Mouse (Mus musculus) heart, postnatal 0 days (tissue): ENCODE data around the gene Lsm12. TPM values are rescaled to one million over a fixed set of nuclear protein-coding genes. Genes with fewer than 3 reads are reported as not detected.

Experiments used
- ATAC-seq: fragments of 200-750 bp; cut with Nextera tagmentation; 2 replicates; pipeline ENCODE4 v1.8.0; 2017; ENCODE audit warnings: low read depth, moderate number of reproducible peaks, moderate library complexity; ENCODE audit not compliant: insufficient read depth
- DNase-seq: peaks from one replicate; pipeline ENCODE4 v3.0.0-alpha.2; 2016; ENCODE audit warnings: low spot score
- H3K27ac ChIP-seq: fragments of 300-500 bp; sonication (generic); 2 replicates; pipeline ENCODE4 v1.5.1; 2014; ENCODE audit warnings: low read depth, mild to moderate bottlenecking
- H3K27me3 ChIP-seq: fragments of 300-500 bp; sonication (generic); 2 replicates; pipeline ENCODE4 v1.6.1; 2014; ENCODE audit warnings: low read length, mixed read lengths; ENCODE audit not compliant: control insufficient read depth, insufficient read depth
- H3K36me3 ChIP-seq: fragments of 300-500 bp; sonication (generic); replicated peaks from 2 replicates; pipeline ENCODE4 v1.6.1; 2014; ENCODE audit warnings: low read length, mixed read lengths; ENCODE audit not compliant: control insufficient read depth, insufficient read depth
- H3K4me1 ChIP-seq: fragments of 300-500 bp; sonication (generic); 2 replicates; pipeline ENCODE4 v1.6.1; 2014; ENCODE audit warnings: antibody characterized with exemption; ENCODE audit not compliant: control insufficient read depth, insufficient read depth
- H3K4me2 ChIP-seq: fragments of 300-500 bp; sonication (generic); 2 replicates; pipeline ENCODE4 v1.6.1; 2014; ENCODE audit warnings: low read depth, mild to moderate bottlenecking, low read length, moderate library complexity
- H3K4me3 ChIP-seq: fragments of 300-500 bp; sonication (generic); 2 replicates; pipeline ENCODE4 v1.5.1; 2014; ENCODE audit warnings: low read depth, low read length
- H3K9ac ChIP-seq: fragments of 300-500 bp; sonication (generic); replicated peaks from 2 replicates; pipeline ENCODE4 v1.6.1; 2014; ENCODE audit warnings: low read depth, low read length, mixed read lengths
- H3K9me3 ChIP-seq: fragments of 300-500 bp; sonication (generic); replicated peaks from 2 replicates; pipeline ENCODE4 v1.6.1; 2016; ENCODE audit warnings: low read length; ENCODE audit not compliant: control insufficient read depth
- CTCF ChIP-seq: IDR thresholded peaks from 2 replicates; pipeline ENCODE4 v1.5.1; 2016; ENCODE audit warnings: antibody characterized with exemption, control low read depth, low read depth
- EP300 ChIP-seq: IDR thresholded peaks from 2 replicates; pipeline ENCODE4 v1.6.1; 2016; ENCODE audit warnings: antibody characterized with exemption, low read depth
- WGBS: fragments of 180-500 bp; shearing (Covaris S2); extraction: QIAGEN DNeasy Blood & Tissue Kit; methylation state at CpG from one replicate; pipeline ENCODE4 v1.1.7; 2014; 5-methylcytosine and 5-hydroxymethylcytosine counted together
- polyA plus RNA-seq: library from polyadenylated mRNA; unstranded; fragments of >200 nt; fragmentation: Nextera tagmentation; extraction: Ambion mirVana; gene quantifications from 2 replicates; pipeline ENCODE4 v1.2.1, GENCODE M21; 2015
- total RNA-seq: library from RNA; depleted of rRNA; stranded (reverse); fragments of >200 nt; gene quantifications from 2 replicates; pipeline ENCODE4 v1.2.3, GENCODE M21; 2014; ENCODE audit warnings: low replicate concordance

Gene Lsm12
- total and polyA plus RNA-seq, 2 experiments from 2014 or later = 36.0 to 92.7 TPM

- no peak overlapping the region for H3K9ac ChIP-seq
- H3K4me2 ChIP-seq = peak overlapping the region; percentile 79
- H3K27ac ChIP-seq = no peak overlapping the region
- WGBS = 30% methylated on average over 12 of the region's 12 CpGs
- no peaks in the 10 kb centered on the region for H3K27me3 ChIP-seq
- H3K9me3 ChIP-seq = no peaks in the 10 kb centered on the region
- no peaks in the 10 kb centered on the region for H3K36me3 ChIP-seq
- peaks cover 38% of the 10 kb centered on the region for H3K4me1 ChIP-seq
- ATAC-seq (no peak), DNase-seq (no peak)
- H3K4me3 ChIP-seq = peak overlapping the region; percentile 89; the same call in 1 of the 2 replicates
- TF ChIP-seq EP300 (no peak), CTCF (no peak)
Measured at GRCm38 (mm10) chr11:102227270-102228190, 42.4 kb upstream of the Lsm12 start.

- WGBS = 74% methylated on average over 12 of the region's 12 CpGs
- H3K9me3 ChIP-seq = no peaks in the 10 kb centered on the region
- no peak overlapping the region for H3K9ac ChIP-seq
- peaks cover 2% of the 10 kb centered on the region; the same call in 1 of the 2 replicates for H3K36me3 ChIP-seq
- H3K4me2 ChIP-seq = no peak overlapping the region
- H3K4me1 ChIP-seq = peaks cover 50% of the 10 kb centered on the region
- ATAC-seq = no peak
- DNase-seq = no peak
- H3K27ac ChIP-seq = no peak overlapping the region
- TF ChIP-seq CTCF = no peak
- no peak for TF ChIP-seq EP300
- no peaks in the 10 kb centered on the region for H3K27me3 ChIP-seq
- H3K4me3 ChIP-seq = no peak overlapping the region
Measured at GRCm38 (mm10) chr11:102226067-102226978, 41.2 kb upstream of the Lsm12 start.

GRCm38 (mm10) chr11:102225221-102225620 lies 40.1 kb upstream of the Lsm12 start:
- ATAC-seq (no peak), DNase-seq (no peak)
- H3K4me1 ChIP-seq = peaks cover 61% of the 10 kb centered on the region
- peaks cover 5% of the 10 kb centered on the region; the same call in 1 of the 2 replicates for H3K36me3 ChIP-seq
- H3K9ac ChIP-seq = no peak overlapping the region
- no peak overlapping the region for H3K4me3 ChIP-seq
- WGBS = 48% methylated on average over 5 of the region's 5 CpGs
- peak overlapping the region; percentile 27; the same call in 1 of the 2 replicates for H3K27ac ChIP-seq
- no peak for TF ChIP-seq EP300
- no peak for TF ChIP-seq CTCF
- no peaks in the 10 kb centered on the region for H3K9me3 ChIP-seq
- H3K27me3 ChIP-seq = no peaks in the 10 kb centered on the region
- H3K4me2 ChIP-seq = peak overlapping the region; percentile 57; the same call in 1 of the 2 replicates

- peak overlapping the region; percentile 27; the same call in 1 of the 2 replicates for H3K27ac ChIP-seq
- H3K9me3 ChIP-seq = no peaks in the 10 kb centered on the region
- DNase-seq = no peak
- H3K4me1 ChIP-seq = peaks cover 66% of the 10 kb centered on the region
- H3K27me3 ChIP-seq = no peaks in the 10 kb centered on the region
- no peak overlapping the region; the same call in 1 of the 2 replicates for H3K9ac ChIP-seq
- H3K36me3 ChIP-seq = peaks cover 5% of the 10 kb centered on the region; the same call in 1 of the 2 replicates
- peak overlapping the region; percentile 12; the same call in 1 of the 2 replicates for H3K4me3 ChIP-seq
- 16% methylated on average over 22 of the region's 22 CpGs for WGBS
- no peak for ATAC-seq
- peak overlapping the region; percentile 57 for H3K4me2 ChIP-seq
- TF ChIP-seq CTCF (no peak), EP300 (no peak)
Measured at GRCm38 (mm10) chr11:102224686-102225085, 39.6 kb upstream of the Lsm12 start.

- no peaks in the 10 kb centered on the region for H3K27me3 ChIP-seq
- H3K9me3 ChIP-seq = no peaks in the 10 kb centered on the region
- no peak overlapping the region for H3K4me2 ChIP-seq
- no peak overlapping the region for H3K9ac ChIP-seq
- ATAC-seq = no peak
- H3K27ac ChIP-seq = no peak overlapping the region
- no peak overlapping the region for H3K4me3 ChIP-seq
- H3K4me1 ChIP-seq = peaks cover 73% of the 10 kb centered on the region
- H3K36me3 ChIP-seq = peaks cover 5% of the 10 kb centered on the region; the same call in 1 of the 2 replicates
- WGBS = 24% methylated on average over 6 of the region's 6 CpGs
- TF ChIP-seq CTCF (peak; percentile 73), EP300 (no peak)
- peak; percentile 75 for DNase-seq
Measured at GRCm38 (mm10) chr11:102223166-102223565, 38.1 kb upstream of the Lsm12 start.
